In genomic region chr16:55838510-55839474, GRCm38 (mm10) we compare ENCODE assay signal across 8 mouse cellular contexts. TPM values are rescaled to one million over a fixed set of nuclear protein-coding genes. Genes with fewer than 3 reads are reported as not detected.
A peak's percentile ranks its signal among the peaks of the same experiment; 100 is the strongest.
DNase-seq lines count a peak whose midpoint lies in the region; ATAC-seq and TF ChIP-seq lines count a peak whose summit lies in the region.

Gene Nfkbiz (minus strand): TSS chr16:55838899.

- peak; percentile 63 for TF ChIP-seq POLR2A in embryonic fibroblast, embryonic 13.5 days (IDR thresholded peaks at IDR 0.05; ENCODE audit: low read depth, low read length)

- peak within 1 kb of the TSS; percentile 86 for H3K4me3 ChIP-seq in embryonic fibroblast, embryonic 13.5 days (ENCODE audit: insufficient read depth, low read length)
- H3K4me3 ChIP-seq in heart, embryonic 11.5 days (ENCODE audit: low read depth, low read length), result peak within 1 kb of the TSS; percentile 56
- H3K4me3 ChIP-seq in kidney, embryonic 15.5 days (replicated peaks), result peak within 1 kb of the TSS; percentile 59
- peak within 1 kb of the TSS; percentile 67 for H3K4me3 ChIP-seq in liver, embryonic 13.5 days (replicated peaks)
- H3K4me3 ChIP-seq in stomach, embryonic 14.5 days (ENCODE audit: low read depth, low read length), result peak within 1 kb of the TSS; percentile 61

- peak within 1 kb of the TSS; percentile 97 for H3K27ac ChIP-seq in embryonic fibroblast, embryonic 13.5 days (ENCODE audit: insufficient read depth, low read length)
- H3K27ac ChIP-seq in heart, embryonic 11.5 days (ENCODE audit: low read depth, low read length), result peak within 1 kb of the TSS; percentile 87
- peak within 1 kb of the TSS; percentile 91 for H3K27ac ChIP-seq in kidney, embryonic 15.5 days
- H3K27ac ChIP-seq in liver, embryonic 13.5 days, result peak within 1 kb of the TSS; percentile 62
- H3K27ac ChIP-seq in stomach, embryonic 14.5 days (ENCODE audit: low read length), result peak within 1 kb of the TSS; percentile 72

- no peaks in the 10 kb centered on the region; the same call in 1 of the 2 replicates for H3K36me3 ChIP-seq in heart, embryonic 11.5 days (ENCODE audit: control insufficient read depth, insufficient read depth, low read length)
- peaks cover 9% of the 10 kb centered on the region; the same call in 1 of the 2 replicates for H3K36me3 ChIP-seq in kidney, embryonic 15.5 days
- peaks cover 1% of the 10 kb centered on the region; the same call in 1 of the 2 replicates for H3K36me3 ChIP-seq in liver, embryonic 13.5 days
- H3K36me3 ChIP-seq in stomach, embryonic 14.5 days (ENCODE audit: control insufficient read depth, insufficient read depth, low read length), result no peaks in the 10 kb centered on the region

- no peak for TF ChIP-seq CTCF in embryonic fibroblast, embryonic 13.5 days (IDR thresholded peaks at IDR 0.05; ENCODE audit: borderline replicate concordance, insufficient read depth, low read length)

- H3K9ac ChIP-seq in heart, embryonic 11.5 days (ENCODE audit: low read depth, low read length), result peak within 1 kb of the TSS; percentile 82
- peak within 1 kb of the TSS; percentile 71 for H3K9ac ChIP-seq in kidney, embryonic 15.5 days
- H3K9ac ChIP-seq in liver, embryonic 13.5 days, result peak within 1 kb of the TSS; percentile 79
- H3K9ac ChIP-seq in stomach, embryonic 14.5 days (replicated peaks; ENCODE audit: low read depth, low read length), result peak within 1 kb of the TSS; percentile 61

- WGBS in heart, embryonic 11.5 days (ENCODE audit: insufficient replicate concordance), result 1% methylated on average over 40 of the region's 40 CpGs
- WGBS in kidney, embryonic 15.5 days, result under 1% methylated on average over 40 of the region's 40 CpGs
- under 1% methylated on average over 40 of the region's 40 CpGs for WGBS in liver, embryonic 13.5 days (ENCODE audit: insufficient replicate concordance)
- under 1% methylated on average over 40 of the region's 40 CpGs for WGBS in stomach, embryonic 14.5 days

- DNase-seq in CD4-positive helper T cell, adult 2 months (ENCODE audit: low read depth, low spot score), result peak; percentile 80
- DNase-seq in brain, adult 2 months (ENCODE audit: low read depth, low spot score), result peak; percentile 87
- DNase-seq in liver, embryonic 13.5 days, result peak; percentile 53
- DNase-seq in natural killer cell, adult 2 months (ENCODE audit: low spot score in 2 of 2), result peak; percentile 84 to 91

- peak; percentile 92 for ATAC-seq in heart, embryonic 11.5 days (replicated peaks; ENCODE audit: insufficient number of reproducible peaks, low FRiP score, low TSS enrichment)
- ATAC-seq in kidney, embryonic 15.5 days (replicated peaks; ENCODE audit: low FRiP score), result peak; percentile 97
- ATAC-seq in liver, embryonic 13.5 days (ENCODE audit: low read depth), result peak; percentile 91
- peak; percentile 91 for ATAC-seq in stomach, embryonic 14.5 days (ENCODE audit: insufficient number of reproducible peaks, insufficient read depth, low FRiP score, low read depth)

- peaks cover 7% of the 10 kb centered on the region; the same call in 1 of the 2 replicates for H3K4me1 ChIP-seq in embryonic fibroblast, embryonic 13.5 days (ENCODE audit: control insufficient read depth, insufficient read depth, low read length)
- 0 out of 2 replicates have a peak, but pooled peaks cover 2% of the 10 kb centered on the region for H3K4me1 ChIP-seq in heart, embryonic 11.5 days (ENCODE audit: control insufficient read depth, insufficient read depth, low read length)
- peaks cover 10% of the 10 kb centered on the region; the same call in 1 of the 2 replicates for H3K4me1 ChIP-seq in kidney, embryonic 15.5 days
- peaks cover 20% of the 10 kb centered on the region for H3K4me1 ChIP-seq in liver, embryonic 13.5 days (replicated peaks)
- no peaks in the 10 kb centered on the region for H3K4me1 ChIP-seq in stomach, embryonic 14.5 days (ENCODE audit: control insufficient read depth, insufficient read depth, low read length)

- H3K27me3 ChIP-seq in heart, embryonic 11.5 days (ENCODE audit: control insufficient read depth, insufficient read depth, low read length), result no peaks in the 10 kb centered on the region
- H3K27me3 ChIP-seq in kidney, embryonic 15.5 days, result no peaks in the 10 kb centered on the region
- H3K27me3 ChIP-seq in liver, embryonic 13.5 days, result no peaks in the 10 kb centered on the region
- H3K27me3 ChIP-seq in stomach, embryonic 14.5 days (ENCODE audit: control insufficient read depth, insufficient read depth, low read length), result no peaks in the 10 kb centered on the region

- H3K4me2 ChIP-seq in heart, embryonic 11.5 days, result peak within 1 kb of the TSS; percentile 81
- H3K4me2 ChIP-seq in kidney, embryonic 15.5 days, result peak within 1 kb of the TSS; percentile 60
- peak within 1 kb of the TSS; percentile 77 for H3K4me2 ChIP-seq in liver, embryonic 13.5 days
- H3K4me2 ChIP-seq in stomach, embryonic 14.5 days (replicated peaks; ENCODE audit: low read depth, low read length), result peak within 1 kb of the TSS; percentile 72

- H3K9me3 ChIP-seq in heart, embryonic 11.5 days (replicated peaks; ENCODE audit: control insufficient read depth, low read length), result no peaks in the 10 kb centered on the region
- H3K9me3 ChIP-seq in kidney, embryonic 15.5 days (replicated peaks), result no peaks in the 10 kb centered on the region
- H3K9me3 ChIP-seq in liver, embryonic 13.5 days (replicated peaks), result no peaks in the 10 kb centered on the region
- no peaks in the 10 kb centered on the region for H3K9me3 ChIP-seq in stomach, embryonic 14.5 days (ENCODE audit: control insufficient read depth, low read depth, low read length)

RNA-seq across cellular contexts. Expression of gene Nfkbiz, which starts in this region (rescaled TPM):
- polyA plus RNA-seq in embryonic fibroblast, embryonic 13.5 days (2011; ENCODE audit: insufficient read length, low read depth, missing spikeins), result 13.7 and 23.2 TPM in 2 replicates
- 3.5 and 3.7 TPM in 2 replicates for polyA plus RNA-seq in heart, embryonic 11.5 days (2014; fragmentation: Nextera tagmentation; extraction: Ambion mirVana)
- 3.8 and 4.3 TPM in 2 replicates for polyA plus RNA-seq in kidney, embryonic 15.5 days (2015; fragmentation: Nextera tagmentation; extraction: Ambion mirVana)
- polyA plus RNA-seq in liver, embryonic 13.5 days (2015; fragmentation: Nextera tagmentation; extraction: Ambion mirVana), result 1.8 and 2.5 TPM in 2 replicates
- 6.4 and 8.3 TPM in 2 replicates for polyA plus RNA-seq in stomach, embryonic 14.5 days (2014; fragmentation: Nextera tagmentation; extraction: Ambion mirVana)

Comparison
In these comparisons a context has a peak if more than half of its experiments do, and no peak if none do; other contexts are left out.
1. Peak in every context shown above with its lines: DNase-seq, ATAC-seq, H3K4me3 ChIP-seq and H3K27ac ChIP-seq.